Mouse (Mus musculus) G1E (cell line): Measurements from ENCODE around the gene Atf7.

Experiments
- CTCF ChIP-seq: IDR thresholded peaks from 2 replicates; pipeline ENCODE4 v1.5.1; 2012; ENCODE audit warnings: low read depth, low read length, inconsistent platforms, mixed read lengths
- TAL1 ChIP-seq: conservative IDR thresholded peaks from 2 replicates; pipeline ENCODE4 v1.6.1; 2012; ENCODE audit warnings: low read depth, low read length, inconsistent platforms, mixed read lengths

DNA sequence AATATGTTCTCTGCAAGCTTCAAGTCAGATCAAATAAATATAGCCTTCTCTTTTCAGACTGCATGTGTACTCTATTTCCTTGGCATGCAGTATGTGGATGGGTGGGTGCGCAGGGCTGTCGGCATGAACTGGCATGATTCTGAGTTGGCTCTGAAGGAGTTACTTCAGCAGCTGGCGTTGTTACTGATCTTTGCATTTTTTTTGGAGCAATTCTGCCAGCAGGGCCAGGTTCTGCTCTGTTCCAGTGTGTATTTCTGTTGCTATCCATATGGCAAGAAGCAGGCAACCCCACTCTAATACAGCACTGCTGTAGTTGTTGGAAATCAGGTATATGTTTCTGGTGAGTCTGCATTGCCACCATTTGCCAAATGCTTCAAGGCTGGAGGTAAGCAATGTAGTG lies 10.6 kb upstream of the Atf7 start:
- TF ChIP-seq CTCF (no peak), TAL1 (no peak)
